Mouse (Mus musculus): ENCODE measurements around the gene Gfap.

The Gfap gene

DNA sequence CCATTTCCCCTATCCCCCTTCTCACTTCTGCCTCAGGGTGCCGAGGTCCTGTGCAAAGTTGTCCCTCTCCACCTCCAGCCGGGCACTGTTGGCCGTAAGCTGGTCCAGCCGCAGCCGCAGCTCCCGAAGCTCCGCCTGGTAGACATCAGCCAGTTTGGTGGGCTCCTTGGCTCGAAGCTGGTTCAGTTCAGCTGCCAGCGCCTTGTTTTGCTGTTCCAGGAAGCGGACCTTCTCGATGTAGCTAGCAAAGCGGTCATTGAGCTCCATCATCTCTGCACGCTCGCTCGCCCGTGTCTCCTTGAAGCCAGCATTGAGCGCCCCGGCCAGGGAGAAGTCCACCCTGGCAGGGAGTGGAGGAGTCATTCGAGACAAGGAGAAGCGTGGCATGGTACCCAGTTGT, 4.1 kb downstream of the Gfap start:
- no peak for DNase-seq (ENCODE audit: low spot score in 2 of 2)

GRCm38 (mm10) chr11:102895779-102896178, 4.9 kb downstream of the Gfap start:
- no peak for DNase-seq (ENCODE audit: low spot score in 2 of 2)

DNA sequence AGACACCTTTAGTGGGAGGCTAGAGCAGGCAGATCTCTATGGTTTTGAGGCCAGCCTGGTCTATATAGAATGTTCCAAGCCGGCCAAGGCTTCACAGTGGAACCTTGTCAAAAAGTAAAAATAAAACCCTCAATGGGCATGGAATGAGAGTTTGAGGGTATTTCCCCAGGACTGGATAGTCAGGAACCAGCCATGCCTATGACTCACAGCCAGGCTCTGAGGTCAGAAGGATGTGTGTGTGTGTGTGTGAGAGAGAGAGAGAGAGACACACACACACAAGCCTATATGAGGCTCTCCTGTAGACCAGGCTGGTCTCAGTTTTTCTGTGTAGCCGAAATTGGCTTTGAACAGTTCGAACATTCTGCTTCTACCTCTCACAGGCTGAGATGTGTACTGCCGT, 6.0 kb downstream of the Gfap start:
- DNase-seq (ENCODE audit: low spot score in 2 of 2): no peak

GRCm38 (mm10) chr11:102893015-102893651, 7.6 kb downstream of the Gfap start:
- DNase-seq (ENCODE audit: low spot score in 2 of 2): peak; percentile 65 to 70

- no peak for DNase-seq (ENCODE audit: low spot score in 2 of 2)
These were observed 10.6 kb downstream of the Gfap start for GRCm38 (mm10) chr11:102890096-102890495.

GRCm38 (mm10) chr11:102888135-102888534, 12.6 kb downstream of the Gfap start:
- no peak for DNase-seq (ENCODE audit: low spot score in 2 of 2)

GRCm38 (mm10) chr11:102887433-102887832, 13.3 kb downstream of the Gfap start:
- no peak for DNase-seq (ENCODE audit: low spot score in 2 of 2)

GRCm38 (mm10) chr11:102884616-102885219, 16.0 kb downstream of the Gfap start, which contains the start of gene Fam187a:
Gene Fam187a (plus strand): TSS chr11:102885169.
- no peak for DNase-seq (ENCODE audit: low spot score in 2 of 2)

- DNase-seq (ENCODE audit: low spot score in 2 of 2): no peak
These were observed 19.2 kb downstream of the Gfap start for GRCm38 (mm10) chr11:102881314-102882198.

DNA sequence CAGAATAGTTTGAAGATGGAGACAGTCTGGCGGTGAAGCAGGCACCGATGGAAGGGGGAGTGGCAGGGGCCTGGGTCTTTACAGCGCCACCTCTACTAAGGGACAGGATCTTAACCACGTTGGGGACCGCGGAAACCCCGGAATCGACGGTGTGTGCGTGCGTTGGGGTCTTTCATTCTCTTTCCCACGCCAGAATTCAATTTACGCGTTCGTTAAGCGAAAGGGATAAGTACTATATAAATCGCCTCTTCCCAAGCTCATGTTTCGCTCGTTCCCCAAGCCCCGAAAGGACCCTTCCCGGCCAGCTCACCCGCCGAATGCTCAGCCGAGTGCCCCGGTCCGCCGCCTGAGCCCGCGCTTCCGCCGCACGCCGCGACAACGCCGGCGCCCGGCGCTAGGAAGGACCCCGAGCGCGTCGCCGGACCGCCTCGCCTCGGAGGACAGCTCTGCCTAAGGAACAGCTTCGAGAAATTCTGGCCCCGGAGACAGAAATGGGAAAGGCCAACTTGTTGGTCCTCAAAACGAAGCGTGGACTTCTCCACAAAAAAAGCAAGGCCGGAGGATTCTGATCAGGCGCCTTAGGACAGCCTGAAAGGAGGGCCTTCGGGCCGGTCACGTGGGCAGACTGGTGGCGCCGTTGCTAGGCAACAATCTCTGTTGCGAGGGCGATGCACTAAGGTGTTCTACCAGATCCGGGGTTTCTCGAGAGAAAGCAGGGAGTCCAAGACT, 20.0 kb downstream of the Gfap start, which contains the start of the genes Eftud2 and Ccdc103:
Gene Eftud2, minus strand, starts transcription at position 401 of the 729 bp plus-strand sequence.
Gene Ccdc103, plus strand, starts transcription at position 620 of the 729 bp plus-strand sequence.
- peak; percentile 87 to 95 for DNase-seq (ENCODE audit: low spot score in 2 of 2)

GRCm38 (mm10) chr11:102879558-102879957, 21.2 kb downstream of the Gfap start:
- no peak for DNase-seq (ENCODE audit: low spot score in 2 of 2)

DNA sequence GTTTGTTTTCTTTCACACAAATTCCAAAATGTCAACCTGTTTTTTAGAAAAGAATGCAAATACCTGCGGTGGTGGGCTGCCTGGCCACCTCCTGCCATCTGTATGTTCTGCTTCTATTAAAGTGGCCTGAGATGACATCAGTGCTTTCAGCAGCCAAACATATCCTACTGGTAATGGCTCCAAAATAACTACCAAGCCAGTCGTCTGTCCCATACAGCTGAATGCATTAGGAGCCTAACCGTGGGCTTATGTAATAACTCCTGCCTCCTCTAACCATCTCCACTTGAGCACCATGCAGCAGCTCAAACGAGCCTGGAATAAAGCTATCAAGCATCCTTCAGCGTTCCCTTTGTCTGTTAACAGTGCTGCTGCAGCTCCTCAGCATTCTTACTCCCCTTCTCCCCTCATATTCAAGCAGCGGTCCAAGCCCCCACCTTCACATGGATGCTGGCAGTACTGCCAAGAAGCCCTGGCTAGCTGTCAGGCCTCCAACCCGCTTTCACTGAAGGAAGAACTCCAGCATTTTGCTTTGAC, 25.8 kb downstream of the Gfap start:
- no peak for DNase-seq (ENCODE audit: low spot score in 2 of 2)

GRCm38 (mm10) chr11:102864272-102864671, 36.4 kb downstream of the Gfap start:
- peak; percentile 24 to 33 for DNase-seq (ENCODE audit: low spot score in 2 of 2)

DNA sequence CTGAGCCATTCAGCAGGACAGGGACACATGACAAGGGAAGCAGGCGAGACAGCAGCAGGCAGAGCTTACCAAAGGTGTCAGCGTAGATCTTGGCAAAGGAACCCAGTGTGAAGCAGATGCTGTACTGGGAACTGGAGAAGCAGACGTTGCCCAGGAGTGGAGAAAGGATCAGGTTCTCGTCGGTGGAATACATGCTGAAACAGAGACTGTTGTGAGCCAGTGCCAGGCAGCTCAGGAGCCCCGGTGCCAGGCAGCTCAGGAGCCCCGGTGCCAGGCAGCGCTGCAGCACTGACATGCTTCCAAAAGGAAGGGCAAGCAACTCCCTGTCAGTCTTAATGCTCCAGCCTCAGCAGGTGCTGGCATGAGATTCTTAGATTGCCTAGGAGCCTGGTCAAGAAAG, 40.8 kb downstream of the Gfap start:
- DNase-seq (ENCODE audit: low spot score in 2 of 2): no peak

GRCm38 (mm10) chr11:102858951-102859350, 41.8 kb downstream of the Gfap start:
- no peak for DNase-seq (ENCODE audit: low spot score in 2 of 2)

- no peak for DNase-seq (ENCODE audit: low spot score in 2 of 2)
These were observed 44.8 kb downstream of the Gfap start for GRCm38 (mm10) chr11:102855941-102856340.

DNA sequence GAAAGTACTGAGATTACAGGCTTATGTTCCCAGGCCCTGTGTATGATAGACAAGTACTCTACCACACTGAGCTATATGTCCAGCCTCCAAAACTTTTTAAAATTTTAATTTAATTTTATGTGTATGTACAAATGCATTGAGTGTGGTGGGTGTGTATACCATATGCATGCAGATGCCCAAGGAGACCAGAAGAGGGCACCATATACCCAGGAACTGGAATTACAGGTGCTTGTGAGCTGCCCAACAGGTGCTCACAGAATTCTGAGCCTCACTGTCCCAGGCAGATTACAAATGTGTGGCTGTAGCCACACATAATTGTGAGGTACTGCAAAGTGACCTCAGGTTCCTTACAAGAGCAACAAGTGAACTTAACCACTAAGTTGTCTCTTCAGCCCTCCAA, 47.0 kb downstream of the Gfap start:
- no peak for DNase-seq (ENCODE audit: low spot score in 2 of 2)

GRCm38 (mm10) chr11:102851883-102852282, 48.8 kb downstream of the Gfap start:
- DNase-seq (ENCODE audit: low spot score in 2 of 2): peak in 1 of 2 experiments; percentile 43

- DNase-seq (ENCODE audit: low spot score in 2 of 2): no peak
These were observed 54.8 kb downstream of the Gfap start for GRCm38 (mm10) chr11:102845926-102846325.

- DNase-seq (ENCODE audit: low spot score in 2 of 2): no peak
These were observed 62.0 kb downstream of the Gfap start for GRCm38 (mm10) chr11:102838616-102839150.

- no peak for DNase-seq (ENCODE audit: low spot score in 2 of 2)
These were observed 62.6 kb downstream of the Gfap start for GRCm38 (mm10) chr11:102838126-102838525.

Measured in urinary bladder, adult 18-20 months (tissue).